Mouse (Mus musculus): Measurements from ENCODE around the gene Ccdc65. TPM values are rescaled to one million over a fixed set of nuclear protein-coding genes. Genes with fewer than 3 reads are reported as not detected.

Gene Ccdc65
- total and polyA plus RNA-seq, 3 experiments: 0.60 TPM; not detected in 2

GRCm38 (mm10) chr15:98729791-98730545 lies 22.0 kb downstream of the Ccdc65 start:
- no peak overlapping the region for H3K4me3 ChIP-seq (ENCODE audit: low read depth, low read length)
- H3K9me3 ChIP-seq (replicated peaks): no peaks in the 10 kb centered on the region
- DNase-seq (ENCODE audit: low spot score) (no peak), ATAC-seq (ENCODE audit: extremely low read depth, insufficient number of reproducible peaks, low FRiP score, poor library complexity, severe bottlenecking) (no peak)
- peaks cover 27% of the 10 kb centered on the region for H3K36me3 ChIP-seq (replicated peaks)
- H3K27me3 ChIP-seq (ENCODE audit: insufficient read depth, low read length): no peaks in the 10 kb centered on the region
- peaks cover 74% of the 10 kb centered on the region for H3K4me1 ChIP-seq (ENCODE audit: insufficient read depth, low read depth, low read length)
- TF ChIP-seq POLR2AphosphoS5 (IDR thresholded peaks at IDR 0.05; ENCODE audit: insufficient replicate concordance, low read depth, low read length): no peak
- TF ChIP-seq GATA1 (IDR thresholded peaks at IDR 0.05; ENCODE audit: borderline replicate concordance, low read length): no peak
- no peak for TF ChIP-seq GATA2 (IDR thresholded peaks at IDR 0.05; ENCODE audit: borderline replicate concordance, low read depth, low read length)
- no peak for TF ChIP-seq CTCF (IDR thresholded peaks at IDR 0.05; ENCODE audit: low read depth, low read length)
- no peak for TF ChIP-seq TAL1 (conservative IDR thresholded peaks at IDR 0.05; ENCODE audit: low read depth, low read length)

DNA sequence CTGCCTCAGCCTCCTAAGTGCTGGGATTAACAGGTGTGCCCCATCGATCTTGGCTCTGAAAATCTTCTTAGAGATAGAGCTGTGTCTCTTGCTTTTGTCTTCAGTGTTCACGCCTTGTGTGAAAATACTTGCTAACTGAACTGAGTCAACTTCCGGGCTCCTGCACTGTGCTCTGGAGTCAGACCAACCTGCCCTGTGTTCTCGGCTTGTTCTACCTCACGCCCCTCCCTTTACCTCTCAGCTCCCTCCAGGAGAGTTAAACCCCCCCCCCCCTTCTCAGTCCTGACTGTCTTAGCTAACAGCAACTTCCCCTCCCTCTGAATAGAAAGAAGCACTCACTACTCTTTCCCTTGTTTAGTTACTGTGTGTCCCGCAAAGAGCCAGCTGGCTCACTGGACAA lies 22.8 kb downstream of the Ccdc65 start:
- DNase-seq (ENCODE audit: low spot score) (no peak), ATAC-seq (ENCODE audit: extremely low read depth, insufficient number of reproducible peaks, low FRiP score, poor library complexity, severe bottlenecking) (no peak)
- peaks cover 31% of the 10 kb centered on the region for H3K36me3 ChIP-seq (replicated peaks)
- H3K9me3 ChIP-seq (replicated peaks): no peaks in the 10 kb centered on the region
- no peak overlapping the region for H3K4me3 ChIP-seq (ENCODE audit: low read depth, low read length)
- peaks cover 80% of the 10 kb centered on the region for H3K4me1 ChIP-seq (ENCODE audit: insufficient read depth, low read depth, low read length)
- no peaks in the 10 kb centered on the region for H3K27me3 ChIP-seq (ENCODE audit: insufficient read depth, low read length)
- TF ChIP-seq GATA2 (IDR thresholded peaks at IDR 0.05; ENCODE audit: borderline replicate concordance, low read depth, low read length) (no peak), GATA1 (IDR thresholded peaks at IDR 0.05; ENCODE audit: borderline replicate concordance, low read length) (no peak), POLR2AphosphoS5 (IDR thresholded peaks at IDR 0.05; ENCODE audit: insufficient replicate concordance, low read depth, low read length) (no peak), CTCF (IDR thresholded peaks at IDR 0.05; ENCODE audit: low read depth, low read length) (no peak), TAL1 (conservative IDR thresholded peaks at IDR 0.05; ENCODE audit: low read depth, low read length) (no peak)

GRCm38 (mm10) chr15:98732006-98732531 lies 24.1 kb downstream of the Ccdc65 start:
- TF ChIP-seq TAL1 (conservative IDR thresholded peaks at IDR 0.05; ENCODE audit: low read depth, low read length) (no peak), CTCF (IDR thresholded peaks at IDR 0.05; ENCODE audit: low read depth, low read length) (no peak)

GRCm38 (mm10) chr15:98733370-98733769 lies 25.4 kb downstream of the Ccdc65 start:
- H3K4me3 ChIP-seq (ENCODE audit: low read depth, low read length): peak overlapping the region; percentile 41; the same call in 1 of the 2 replicates
- DNase-seq (ENCODE audit: low spot score) (peak; percentile 50), ATAC-seq (ENCODE audit: extremely low read depth, insufficient number of reproducible peaks, low FRiP score, poor library complexity, severe bottlenecking) (peak; percentile 74)
- H3K36me3 ChIP-seq (replicated peaks): peaks cover 51% of the 10 kb centered on the region
- no peaks in the 10 kb centered on the region for H3K9me3 ChIP-seq (replicated peaks)
- H3K4me1 ChIP-seq (ENCODE audit: insufficient read depth, low read depth, low read length): peaks cover 78% of the 10 kb centered on the region
- H3K27me3 ChIP-seq (ENCODE audit: insufficient read depth, low read length): no peaks in the 10 kb centered on the region
- TF ChIP-seq CTCF (IDR thresholded peaks at IDR 0.05; ENCODE audit: low read depth, low read length) (no peak), TAL1 (conservative IDR thresholded peaks at IDR 0.05; ENCODE audit: low read depth, low read length) (peak; percentile 46), GATA2 (IDR thresholded peaks at IDR 0.05; ENCODE audit: borderline replicate concordance, low read depth, low read length) (no peak), POLR2AphosphoS5 (IDR thresholded peaks at IDR 0.05; ENCODE audit: insufficient replicate concordance, low read depth, low read length) (no peak), GATA1 (IDR thresholded peaks at IDR 0.05; ENCODE audit: borderline replicate concordance, low read length) (no peak)

More at GRCm38 (mm10) chr15:98732006-98732531, 24.1 kb downstream of the Ccdc65 start:
- no peak for ATAC-seq (ENCODE audit: extremely low read depth, insufficient number of reproducible peaks, low FRiP score, poor library complexity, severe bottlenecking)
- Histone ChIP-seq H3K9me3 (replicated peaks) (no peaks in the 10 kb centered on the region), H3K4me3 (ENCODE audit: low read depth, low read length) (peak overlapping the region; percentile 5; the same call in 1 of the 2 replicates), H3K4me1 (ENCODE audit: insufficient read depth, low read depth, low read length) (peaks cover 80% of the 10 kb centered on the region), H3K27me3 (ENCODE audit: insufficient read depth, low read length) (no peaks in the 10 kb centered on the region), H3K36me3 (replicated peaks) (peaks cover 39% of the 10 kb centered on the region)
- DNase-seq (ENCODE audit: low spot score): no peak

- H3K27me3 ChIP-seq (ENCODE audit: insufficient read depth, low read length): no peaks in the 10 kb centered on the region
- TF ChIP-seq TAL1 (conservative IDR thresholded peaks at IDR 0.05; ENCODE audit: low read depth, low read length) (no peak), CTCF (IDR thresholded peaks at IDR 0.05; ENCODE audit: low read depth, low read length) (no peak), GATA2 (IDR thresholded peaks at IDR 0.05; ENCODE audit: borderline replicate concordance, low read depth, low read length) (no peak), GATA1 (IDR thresholded peaks at IDR 0.05; ENCODE audit: borderline replicate concordance, low read length) (no peak), POLR2AphosphoS5 (IDR thresholded peaks at IDR 0.05; ENCODE audit: insufficient replicate concordance, low read depth, low read length) (no peak)
- ATAC-seq (ENCODE audit: extremely low read depth, insufficient number of reproducible peaks, low FRiP score, poor library complexity, severe bottlenecking): no peak
- H3K36me3 ChIP-seq (replicated peaks): peaks cover 58% of the 10 kb centered on the region
- DNase-seq (ENCODE audit: low spot score): no peak
- peaks cover 80% of the 10 kb centered on the region for H3K4me1 ChIP-seq (ENCODE audit: insufficient read depth, low read depth, low read length)
- no peaks in the 10 kb centered on the region for H3K9me3 ChIP-seq (replicated peaks)
- H3K4me3 ChIP-seq (ENCODE audit: low read depth, low read length): no peak overlapping the region; the same call in 1 of the 2 replicates
Measured at GRCm38 (mm10) chr15:98733976-98734566, 26.1 kb downstream of the Ccdc65 start.

- TF ChIP-seq CTCF (IDR thresholded peaks at IDR 0.05; ENCODE audit: low read depth, low read length) (no peak), POLR2AphosphoS5 (IDR thresholded peaks at IDR 0.05; ENCODE audit: insufficient replicate concordance, low read depth, low read length) (no peak)
- Histone ChIP-seq H3K4me3 (ENCODE audit: low read depth, low read length) (no peak overlapping the region), H3K4me1 (ENCODE audit: insufficient read depth, low read depth, low read length) (peaks cover 88% of the 10 kb centered on the region), H3K36me3 (replicated peaks) (peaks cover 82% of the 10 kb centered on the region), H3K27me3 (ENCODE audit: insufficient read depth, low read length) (no peaks in the 10 kb centered on the region), H3K9me3 (replicated peaks) (no peaks in the 10 kb centered on the region)
- DNase-seq (ENCODE audit: low spot score) (no peak), ATAC-seq (ENCODE audit: extremely low read depth, insufficient number of reproducible peaks, low FRiP score, poor library complexity, severe bottlenecking) (no peak)
Measured at GRCm38 (mm10) chr15:98736521-98736920, 28.5 kb downstream of the Ccdc65 start.

Data from G1E (cell line).